Mouse (Mus musculus) MEL (cell line): ENCODE measurements around the gene Lgi1. TPM values are rescaled to one million over a fixed set of nuclear protein-coding genes. Genes with fewer than 3 reads are reported as not detected.

ENCODE experiments used
- DNase-seq: peaks from one replicate; pipeline ENCODE4 v3.0.0; 2011; ENCODE audit warnings: low read depth, low spot score
- H3K27ac ChIP-seq: 2 replicates; pipeline ENCODE4 v1.5.1; 2012; ENCODE audit warnings: low read depth, mild to moderate bottlenecking, control low read depth, low read length, moderate library complexity; ENCODE audit not compliant: control insufficient read depth
- H3K27me3 ChIP-seq, 2 experiments: fragments of 150-350 bp in 1 of 2; sonication (generic) in 1 of 2; 2 replicates each; pipeline ENCODE4 v1.6.1; 2012; ENCODE audit warnings: low read length in 2 of 2, mild to moderate bottlenecking in 2 of 2, improper control_type of control experiment in 1 of 2, moderate library complexity in 1 of 2; ENCODE audit not compliant: insufficient read depth in 2 of 2, control insufficient read depth in 1 of 2
- H3K36me3 ChIP-seq, 2 experiments: 2 replicates each; pipeline ENCODE4 v1.6.1; 2012 to 2014; ENCODE audit warnings: low read length in 2 of 2, improper control_type of control experiment in 1 of 2, inconsistent platforms in 1 of 2, mild to moderate bottlenecking in 1 of 2; ENCODE audit not compliant: insufficient read depth in 2 of 2, control insufficient read depth in 1 of 2
- H3K4me1 ChIP-seq, 2 experiments: fragments of 150-350 bp in 1 of 2; sonication (generic) in 1 of 2; 2 replicates each; pipeline ENCODE4 v1.6.1; 2012; ENCODE audit warnings: low read length in 2 of 2, improper control_type of control experiment in 1 of 2, mild to moderate bottlenecking in 1 of 2; ENCODE audit not compliant: insufficient read depth in 2 of 2, control insufficient read depth in 1 of 2
- H3K4me3 ChIP-seq, 2 experiments: fragments of 150-350 bp in 1 of 2; sonication (generic) in 1 of 2; 2 replicates each; pipeline ENCODE4 v1.5.1; 2012; ENCODE audit warnings: low read depth in 2 of 2, low read length in 2 of 2, mild to moderate bottlenecking in 2 of 2, moderate library complexity in 2 of 2, control low read depth in 1 of 2, improper control_type of control experiment in 1 of 2; ENCODE audit not compliant: control insufficient read depth in 1 of 2, insufficient read depth in 1 of 2
- H3K79me2 ChIP-seq: 2 replicates; pipeline ENCODE4 v1.6.1; 2012; ENCODE audit warnings: mild to moderate bottlenecking, low read length, moderate library complexity; ENCODE audit not compliant: control insufficient read depth, poor library complexity, insufficient read depth
- H3K9ac ChIP-seq: 2 replicates; pipeline ENCODE4 v1.6.1; 2012; ENCODE audit warnings: low read depth, mild to moderate bottlenecking, control low read depth, low read length, moderate library complexity; ENCODE audit not compliant: control insufficient read depth, poor library complexity, severe bottlenecking
- H3K9me3 ChIP-seq: fragments of 150-350 bp; sonication (generic); replicated peaks from 2 replicates; pipeline ENCODE4 v1.6.1; 2012; ENCODE audit warnings: mild to moderate bottlenecking, low read length, improper control_type of control experiment, moderate library complexity; ENCODE audit not compliant: insufficient read depth
- BHLHE40 ChIP-seq: IDR thresholded peaks from 2 replicates; pipeline ENCODE4 v1.6.1; 2012; ENCODE audit warnings: low read depth, mild to moderate bottlenecking, inconsistent platforms, low read length, improper control_type of control experiment, borderline replicate concordance
- CTCF ChIP-seq, 3 experiments: IDR thresholded peaks in 2 of 3; conservative IDR thresholded peaks in 1 of 3; 2 replicates each; pipeline ENCODE4 v1.5.1; 2011 to 2012; ENCODE audit warnings: low read length in 3 of 3, low read depth in 2 of 3, mild to moderate bottlenecking in 2 of 3, improper control_type of control experiment in 1 of 3, inconsistent platforms in 1 of 3, mixed read lengths in 1 of 3, moderate library complexity in 1 of 3; ENCODE audit not compliant: control insufficient read depth in 1 of 3, insufficient read depth in 1 of 3, poor library complexity in 1 of 3, severe bottlenecking in 1 of 3
- ELF1 ChIP-seq: IDR thresholded peaks from 2 replicates; pipeline ENCODE4 v1.6.1; 2014; ENCODE audit warnings: low read depth, mild to moderate bottlenecking, inconsistent platforms, low read length, improper control_type of control experiment, moderate library complexity
- GATA1 ChIP-seq: IDR thresholded peaks from 2 replicates; pipeline ENCODE4 v1.6.1; 2011; ENCODE audit warnings: low read depth, low read length, improper control_type of control experiment
- JUND ChIP-seq: IDR thresholded peaks from 2 replicates; pipeline ENCODE4 v1.6.1; 2011; ENCODE audit warnings: low read depth, mild to moderate bottlenecking, improper control_type of control experiment, low read length
- KAT2A ChIP-seq: conservative IDR thresholded peaks from 2 replicates; pipeline ENCODE4 v1.6.1; 2012; ENCODE audit warnings: low read depth, low read length, improper control_type of control experiment, inconsistent platforms
- MXI1 ChIP-seq: IDR thresholded peaks from 2 replicates; pipeline ENCODE4 v1.6.1; 2011; ENCODE audit warnings: mild to moderate bottlenecking, low read depth, low read length, improper control_type of control experiment
- MYB ChIP-seq: IDR thresholded peaks from 2 replicates; pipeline ENCODE4 v1.6.1; 2011; ENCODE audit warnings: mild to moderate bottlenecking, low read depth, low read length, improper control_type of control experiment
- MYC ChIP-seq: IDR thresholded peaks from 2 replicates; pipeline ENCODE4 v1.6.1; 2011; ENCODE audit warnings: low read depth, mild to moderate bottlenecking, low read length, improper control_type of control experiment, moderate library complexity
- NELFE ChIP-seq: IDR thresholded peaks from 2 replicates; pipeline ENCODE4 v1.6.1; 2011; ENCODE audit warnings: low read depth, low read length, improper control_type of control experiment
- POLR2AphosphoS5 ChIP-seq: IDR thresholded peaks from 2 replicates; pipeline ENCODE4 v1.6.1; 2012; ENCODE audit warnings: low read depth, borderline replicate concordance, mild to moderate bottlenecking, inconsistent platforms, low read length, moderate library complexity, mixed read lengths
- RAD21 ChIP-seq: IDR thresholded peaks from 2 replicates; pipeline ENCODE4 v1.6.1; 2011; ENCODE audit warnings: mild to moderate bottlenecking, low read depth, low read length, improper control_type of control experiment
- RCOR1 ChIP-seq: IDR thresholded peaks from 2 replicates; pipeline ENCODE4 v1.6.1; 2012; ENCODE audit warnings: low read depth, mild to moderate bottlenecking, inconsistent platforms, low read length, improper control_type of control experiment
- SIN3A ChIP-seq: IDR thresholded peaks from 2 replicates; pipeline ENCODE4 v1.6.1; 2012; ENCODE audit warnings: low read length, improper control_type of control experiment, inconsistent platforms
- SMC3 ChIP-seq: IDR thresholded peaks from 2 replicates; pipeline ENCODE4 v1.6.1; 2011; ENCODE audit warnings: low read depth, low read length, improper control_type of control experiment
- TAL1 ChIP-seq: IDR thresholded peaks from 2 replicates; pipeline ENCODE4 v1.6.1; 2012; ENCODE audit warnings: mild to moderate bottlenecking, inconsistent platforms, low read length, moderate library complexity, mixed read lengths
- UBTF ChIP-seq: IDR thresholded peaks from 2 replicates; pipeline ENCODE4 v1.6.1; 2012; ENCODE audit warnings: low read depth, mild to moderate bottlenecking, inconsistent platforms, low read length, improper control_type of control experiment, moderate library complexity, borderline replicate concordance; ENCODE audit not compliant: insufficient read depth
- USF1 ChIP-seq: IDR thresholded peaks from 2 replicates; pipeline ENCODE4 v1.6.1; 2014; ENCODE audit warnings: low read depth, mild to moderate bottlenecking, inconsistent platforms, low read length, improper control_type of control experiment, moderate library complexity
- USF2 ChIP-seq, 2 experiments: IDR thresholded peaks; 2 replicates each; pipeline ENCODE4 v1.6.1; 2011 to 2012; ENCODE audit warnings: improper control_type of control experiment in 2 of 2, low read length in 2 of 2, borderline replicate concordance in 1 of 2, inconsistent platforms in 1 of 2, low read depth in 1 of 2, mild to moderate bottlenecking in 1 of 2; ENCODE audit not compliant: insufficient read depth in 1 of 2
- ZC3H11A ChIP-seq: IDR thresholded peaks from 2 replicates; pipeline ENCODE4 v1.6.1; 2012; ENCODE audit warnings: low read depth, mild to moderate bottlenecking, inconsistent platforms, low read length, improper control_type of control experiment
- ZKSCAN1 ChIP-seq: IDR thresholded peaks from 2 replicates; pipeline ENCODE4 v1.6.1; 2012; ENCODE audit warnings: low read depth, mild to moderate bottlenecking, inconsistent platforms, low read length, improper control_type of control experiment, moderate library complexity
- ZMIZ1 ChIP-seq: IDR thresholded peaks from 2 replicates; pipeline ENCODE4 v1.6.1; 2012; ENCODE audit warnings: low read depth, mild to moderate bottlenecking, inconsistent platforms, low read length, improper control_type of control experiment, moderate library complexity
- ZNF384 ChIP-seq: IDR thresholded peaks from 2 replicates; pipeline ENCODE4 v1.6.1; 2012; ENCODE audit warnings: low read depth, mild to moderate bottlenecking, inconsistent platforms, low read length, improper control_type of control experiment
- polyA plus RNA-seq, 2 experiments: library from polyadenylated mRNA; stranded (reverse) in 1 of 2; unstranded in 1 of 2; fragments of >175 nt in 1 of 2; fragments of >200 nt in 1 of 2; gene quantifications; 2 replicates each; pipeline versions ENCODE4 v1.2.1 to v1.2.4; 2012; ENCODE audit warnings: low replicate concordance in 2 of 2, low read depth in 1 of 2; ENCODE audit not compliant: insufficient read length in 2 of 2, insufficient read depth in 1 of 2, missing spikeins in 1 of 2
- total RNA-seq: library from RNA; depleted of rRNA; stranded (reverse); fragments of 300-350 nt; gene quantifications from 2 replicates; pipeline ENCODE4 v1.2.3, GENCODE M21; 2012

The Lgi1 gene
- total and polyA plus RNA-seq, 3 experiments = 0.01 TPM; not detected in 2

DNA sequence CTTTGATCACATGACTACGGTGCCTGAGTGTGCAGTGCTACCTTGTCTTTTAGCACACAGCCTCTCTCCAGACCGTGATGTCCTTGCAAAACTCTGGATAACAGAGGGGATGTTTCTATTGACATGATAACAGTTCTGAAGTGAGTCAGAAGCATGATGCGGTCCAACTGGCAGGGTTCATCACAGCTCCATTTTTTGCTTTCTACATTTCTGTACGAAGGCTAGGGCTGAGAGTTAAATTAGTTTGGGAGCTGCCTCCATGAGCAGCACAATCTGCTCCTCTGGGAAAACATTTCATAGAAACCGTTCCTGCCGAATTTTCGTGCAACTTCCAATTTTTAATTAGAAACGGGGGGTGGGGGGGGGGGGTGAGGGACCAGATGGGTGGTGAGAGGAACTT, 14.7 kb upstream of the Lgi1 start:
- no peak overlapping the region for H3K9ac ChIP-seq
- no peak for DNase-seq
- no peak overlapping the region for H3K4me3 ChIP-seq
- H3K79me2 ChIP-seq = no peaks in the 10 kb centered on the region
- peaks cover 0 to 4% of the 10 kb centered on the region in 2 experiments; a peak in 1 of 4 replicates for H3K27me3 ChIP-seq
- H3K4me1 ChIP-seq = no peaks in the 10 kb centered on the region
- TF ChIP-seq ZNF384 = no peak
- no peak for TF ChIP-seq BHLHE40
- no peak for TF ChIP-seq JUND
- TF ChIP-seq USF2 (IDR thresholded peaks at IDR 0.05; ENCODE audit: borderline replicate concordance in 1 of 2, insufficient read depth in 1 of 2, low read depth in 1 of 2, low read length in 2 of 2) = no peak
- no peak for TF ChIP-seq MYB
- no peak for TF ChIP-seq MXI1
- TF ChIP-seq ZC3H11A = no peak
- no peak for TF ChIP-seq NELFE
- no peak for TF ChIP-seq ELF1
- TF ChIP-seq SIN3A = no peak
- no peak for TF ChIP-seq USF1
- TF ChIP-seq UBTF = no peak
- TF ChIP-seq TAL1 = no peak
- TF ChIP-seq RCOR1 = no peak
- no peak for TF ChIP-seq ZMIZ1
- TF ChIP-seq POLR2AphosphoS5 = no peak
- TF ChIP-seq MYC = no peak
- TF ChIP-seq KAT2A = no peak
- no peak for TF ChIP-seq ZKSCAN1
- no peak overlapping the region for H3K27ac ChIP-seq
- no peaks in the 10 kb centered on the region for H3K9me3 ChIP-seq
- no peaks in the 10 kb centered on the region for H3K36me3 ChIP-seq

DNA sequence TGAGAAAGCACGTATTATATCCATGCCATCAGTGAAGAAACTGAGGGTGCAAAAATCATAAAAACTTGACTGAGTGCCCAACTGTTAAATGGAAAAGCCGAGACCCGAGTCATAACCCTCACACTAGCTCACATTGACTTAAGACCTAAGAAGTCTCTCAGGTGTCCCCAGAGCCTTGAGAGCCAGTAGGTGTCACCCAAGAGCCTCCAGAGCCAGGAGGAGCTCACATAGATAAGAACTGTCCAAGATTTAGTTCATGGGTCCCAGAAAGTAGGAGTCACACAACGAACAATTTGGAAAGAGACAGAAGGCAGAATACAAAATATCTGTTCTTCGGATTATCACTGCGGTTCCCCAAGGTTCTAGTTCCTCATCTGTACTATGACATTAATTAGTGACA, 10.5 kb upstream of the Lgi1 start:
- peaks cover 0 to 2% of the 10 kb centered on the region in 2 experiments; a peak in 1 of 4 replicates for H3K27me3 ChIP-seq
- H3K79me2 ChIP-seq = no peaks in the 10 kb centered on the region
- TF ChIP-seq ZC3H11A (peak; percentile 16; the same call in 1 of the 2 replicates), RAD21 (peak; percentile 47), ZMIZ1 (no peak), POLR2AphosphoS5 (no peak), GATA1 (peak; percentile 34; the same call in 1 of the 2 replicates), SMC3 (peak; percentile 67), CTCF (IDR thresholded peaks at IDR 0.05 in 2 of 3, conservative IDR thresholded peaks at IDR 0.05 in 1 of 3; ENCODE audit: control insufficient read depth in 1 of 3, insufficient read depth in 1 of 3, low read depth in 2 of 3, low read length in 3 of 3, poor library complexity in 1 of 3, severe bottlenecking in 1 of 3) (peak; percentile 37 to 67 (median 66))
- TF ChIP-seq, all 39 proteins: peak for 5
- Histone ChIP-seq H3K27ac (no peak overlapping the region), H3K4me3 (no peak overlapping the region), H3K36me3 (no peaks in the 10 kb centered on the region), H3K9ac (no peak overlapping the region), H3K4me1 (no peaks in the 10 kb centered on the region), H3K9me3 (no peaks in the 10 kb centered on the region)
- peak; percentile 41 for DNase-seq
